Mouse (Mus musculus): Measurements from ENCODE around the gene Rhbdl1. TPM values are rescaled to one million over a fixed set of nuclear protein-coding genes. Genes with fewer than 3 reads are reported as not detected.
A peak's percentile ranks its signal among the peaks of the same experiment; 100 is the strongest.

Gene Rhbdl1
- polyA plus RNA-seq, 1 experiment from 2014 or later: 51.3 TPM

DNA sequence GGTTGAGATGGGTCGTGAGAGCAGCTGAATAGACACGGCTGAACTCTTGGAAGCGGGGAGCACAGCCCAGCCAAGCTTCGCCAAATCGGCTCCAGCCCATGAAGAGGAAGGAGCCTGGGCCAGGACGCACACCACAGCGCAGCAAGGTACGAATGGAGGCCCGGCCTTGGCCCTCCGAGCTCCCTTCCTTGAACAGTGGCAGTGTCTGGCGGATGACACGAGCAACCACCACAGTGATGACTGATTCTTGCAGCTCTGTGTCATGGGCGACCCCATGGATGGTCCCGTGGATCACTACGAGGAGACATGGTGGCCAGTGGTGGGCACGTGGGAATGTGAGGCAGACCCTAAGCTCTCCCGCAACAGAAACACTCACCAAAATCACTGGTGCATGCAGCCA, 42.1 kb downstream of the Rhbdl1 start:
- peak overlapping the region; percentile 49 for H3K4me3 ChIP-seq (replicated peaks; ENCODE audit: low read length)
- WGBS: 39% methylated on average over 17 of the region's 17 CpGs
- peak overlapping the region; percentile 40 for H3K27ac ChIP-seq
- DNase-seq (ENCODE audit: low spot score) (no peak), ATAC-seq (ENCODE audit: low FRiP score) (no peak)
- H3K9me3 ChIP-seq (ENCODE audit: control insufficient read depth, low read length): no peaks in the 10 kb centered on the region
- peak overlapping the region; percentile 70 for H3K4me2 ChIP-seq (replicated peaks)
- H3K9ac ChIP-seq: peak overlapping the region; percentile 47
- H3K36me3 ChIP-seq (replicated peaks; ENCODE audit: control insufficient read depth, insufficient read depth): 0 out of 2 replicates have a peak, but pooled peaks cover under 1% of the 10 kb centered on the region
- H3K4me1 ChIP-seq (replicated peaks; ENCODE audit: control insufficient read depth, insufficient read depth, low read length): peaks cover 26% of the 10 kb centered on the region
- H3K27me3 ChIP-seq (ENCODE audit: control insufficient read depth, insufficient read depth, low read length): no peaks in the 10 kb centered on the region

DNA sequence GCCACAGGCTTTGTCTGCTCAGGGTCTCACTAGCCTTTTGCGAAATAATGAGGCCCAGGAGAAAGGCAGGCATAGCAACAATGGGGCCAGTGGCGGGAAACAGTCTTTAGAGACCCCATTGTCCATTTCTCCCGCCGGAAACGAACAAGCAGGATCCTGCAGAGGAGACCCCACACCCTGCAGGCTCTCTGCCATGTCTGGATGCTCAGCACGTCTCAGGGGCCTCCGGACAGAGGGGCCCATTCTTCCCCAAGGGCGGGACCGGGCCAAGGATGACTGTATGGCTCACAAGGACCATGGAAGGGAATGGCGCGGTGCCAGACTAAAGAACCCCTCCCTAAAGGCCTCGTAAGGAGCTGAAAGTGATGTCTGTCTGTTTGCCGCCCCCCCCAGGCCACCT, 42.9 kb downstream of the Rhbdl1 start:
- peak overlapping the region; percentile 47; the same call in 1 of the 2 replicates for H3K9ac ChIP-seq
- peaks cover 26% of the 10 kb centered on the region for H3K4me1 ChIP-seq (replicated peaks; ENCODE audit: control insufficient read depth, insufficient read depth, low read length)

DNA sequence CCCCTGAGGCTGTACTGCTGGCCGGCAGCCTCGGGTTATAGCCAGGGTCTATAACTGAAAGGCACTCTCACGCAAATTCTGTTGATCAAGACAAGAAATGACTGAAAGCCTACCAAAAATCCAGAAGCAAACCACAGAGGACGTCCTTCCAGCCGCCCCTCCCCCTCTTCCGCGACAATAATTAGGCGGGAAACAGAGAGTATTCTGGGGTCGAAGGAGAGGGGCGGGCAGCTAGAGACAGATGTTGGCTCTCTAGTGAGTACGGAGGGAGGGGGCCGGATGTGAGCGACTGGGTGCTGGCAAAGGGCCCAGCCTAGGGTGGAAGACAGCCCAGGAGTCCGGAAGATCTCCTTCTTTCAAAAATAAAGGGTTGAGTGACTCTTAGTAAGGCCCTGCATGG, 44.5 kb downstream of the Rhbdl1 start, which contains the start of gene Fam173a:
Gene Fam173a, minus strand, starts transcription at position 287 of the 400 bp plus-strand sequence.
- Histone ChIP-seq H3K9me3 (ENCODE audit: control insufficient read depth, low read length) (no peaks in the 10 kb centered on the region), H3K4me3 (replicated peaks; ENCODE audit: low read length) (peak within 1 kb of the TSS; percentile 60), H3K27ac (peak within 1 kb of the TSS; percentile 95), H3K9ac (peak within 1 kb of the TSS; percentile 80), H3K36me3 (replicated peaks; ENCODE audit: control insufficient read depth, insufficient read depth) (peaks cover 19% of the 10 kb centered on the region), H3K4me1 (replicated peaks; ENCODE audit: control insufficient read depth, insufficient read depth, low read length) (peaks cover 26% of the 10 kb centered on the region), H3K4me2 (replicated peaks) (peak within 1 kb of the TSS; percentile 85), H3K27me3 (ENCODE audit: control insufficient read depth, insufficient read depth, low read length) (no peaks in the 10 kb centered on the region)
- WGBS: under 1% methylated on average over 14 of the region's 14 CpGs
- peak; percentile 69 for DNase-seq (ENCODE audit: low spot score)
- peak; percentile 51; the same call in 1 of the 2 replicates for ATAC-seq (ENCODE audit: low FRiP score)

More for the DNA sequence above, 42.9 kb downstream of the Rhbdl1 start:
- ATAC-seq (ENCODE audit: low FRiP score): no peak
- WGBS: 7% methylated on average over 13 of the region's 13 CpGs
- H3K36me3 ChIP-seq (replicated peaks; ENCODE audit: control insufficient read depth, insufficient read depth): peaks cover 8% of the 10 kb centered on the region
- peak overlapping the region; percentile 40; the same call in 1 of the 2 replicates for H3K27ac ChIP-seq
- no peaks in the 10 kb centered on the region for H3K9me3 ChIP-seq (ENCODE audit: control insufficient read depth, low read length)
- no peak for DNase-seq (ENCODE audit: low spot score)
- H3K4me2 ChIP-seq (replicated peaks): peak overlapping the region; percentile 70
- no peaks in the 10 kb centered on the region for H3K27me3 ChIP-seq (ENCODE audit: control insufficient read depth, insufficient read depth, low read length)
- H3K4me3 ChIP-seq (replicated peaks; ENCODE audit: low read length): no peak overlapping the region

DNA sequence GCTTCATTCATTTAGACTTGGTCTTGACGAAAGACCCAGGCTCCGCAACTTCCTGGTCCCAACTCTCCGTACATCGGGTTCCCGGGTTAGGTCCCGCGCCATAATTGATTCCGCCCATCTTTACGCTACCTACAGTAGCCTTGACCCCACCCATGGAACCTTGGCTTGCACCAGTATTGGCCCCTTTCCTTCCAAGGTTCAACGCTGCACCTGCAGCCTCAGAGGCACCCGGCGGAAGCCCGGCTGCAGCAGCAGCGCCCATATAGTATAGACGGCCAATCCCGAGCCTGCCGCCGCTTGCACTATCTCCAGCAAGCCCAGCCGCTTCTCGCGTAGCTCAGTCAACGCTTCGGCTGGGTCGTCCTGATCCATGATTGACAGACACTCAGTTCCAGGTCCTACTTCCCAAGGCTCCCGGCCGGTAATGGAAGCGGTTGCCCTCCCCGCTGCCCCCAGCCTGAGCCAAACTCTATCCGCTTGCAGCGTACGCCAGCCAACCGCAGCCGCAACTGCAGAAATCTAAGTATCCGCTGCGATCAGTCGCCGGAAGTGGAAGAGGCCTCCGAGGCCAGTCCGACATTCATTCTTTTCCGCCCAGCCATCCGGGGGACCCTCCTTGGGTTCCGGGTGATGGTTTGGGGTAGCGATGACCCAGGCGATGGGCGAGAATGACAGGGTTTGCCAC, 45.1 kb downstream of the Rhbdl1 start:
- Histone ChIP-seq H3K4me1 (replicated peaks; ENCODE audit: control insufficient read depth, insufficient read depth, low read length) (peaks cover 23% of the 10 kb centered on the region), H3K4me3 (replicated peaks; ENCODE audit: low read length) (peak overlapping the region; percentile 60), H3K36me3 (replicated peaks; ENCODE audit: control insufficient read depth, insufficient read depth) (peaks cover 21% of the 10 kb centered on the region), H3K4me2 (replicated peaks) (peak overlapping the region; percentile 85), H3K9me3 (ENCODE audit: control insufficient read depth, low read length) (no peaks in the 10 kb centered on the region), H3K27ac (peak overlapping the region; percentile 95), H3K9ac (peak overlapping the region; percentile 80), H3K27me3 (ENCODE audit: control insufficient read depth, insufficient read depth, low read length) (no peaks in the 10 kb centered on the region)
- WGBS: under 1% methylated on average over 45 of the region's 45 CpGs
- peak; percentile 67 for ATAC-seq (ENCODE audit: low FRiP score)
- DNase-seq (ENCODE audit: low spot score): peak; percentile 85

DNA sequence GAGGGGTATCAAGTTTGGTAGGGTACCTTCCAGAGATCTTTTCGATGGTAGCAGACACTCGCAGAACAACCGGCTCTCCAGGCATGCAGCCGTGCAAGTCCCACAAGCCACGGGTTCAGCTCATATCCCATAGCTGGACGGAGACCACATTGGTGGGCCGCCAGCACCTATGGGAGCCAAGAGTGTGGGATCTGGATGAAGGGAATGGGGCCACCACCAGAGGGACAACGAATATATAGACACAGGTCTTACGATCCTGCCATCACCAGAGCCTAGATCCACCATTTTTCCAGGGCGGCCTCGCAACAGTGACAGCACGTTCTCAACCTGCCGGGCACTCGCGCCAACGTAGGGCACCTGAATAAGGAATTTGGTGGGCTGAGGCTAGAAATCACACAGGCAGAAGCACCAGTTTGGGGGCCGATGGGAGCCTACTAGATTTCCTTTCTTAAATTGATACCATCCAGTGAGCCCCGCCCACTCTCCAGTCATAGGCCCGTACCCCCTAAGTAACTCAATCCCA, 45.7 kb downstream of the Rhbdl1 start:
- peaks cover 21% of the 10 kb centered on the region for H3K4me1 ChIP-seq (replicated peaks; ENCODE audit: control insufficient read depth, insufficient read depth, low read length)

DNA sequence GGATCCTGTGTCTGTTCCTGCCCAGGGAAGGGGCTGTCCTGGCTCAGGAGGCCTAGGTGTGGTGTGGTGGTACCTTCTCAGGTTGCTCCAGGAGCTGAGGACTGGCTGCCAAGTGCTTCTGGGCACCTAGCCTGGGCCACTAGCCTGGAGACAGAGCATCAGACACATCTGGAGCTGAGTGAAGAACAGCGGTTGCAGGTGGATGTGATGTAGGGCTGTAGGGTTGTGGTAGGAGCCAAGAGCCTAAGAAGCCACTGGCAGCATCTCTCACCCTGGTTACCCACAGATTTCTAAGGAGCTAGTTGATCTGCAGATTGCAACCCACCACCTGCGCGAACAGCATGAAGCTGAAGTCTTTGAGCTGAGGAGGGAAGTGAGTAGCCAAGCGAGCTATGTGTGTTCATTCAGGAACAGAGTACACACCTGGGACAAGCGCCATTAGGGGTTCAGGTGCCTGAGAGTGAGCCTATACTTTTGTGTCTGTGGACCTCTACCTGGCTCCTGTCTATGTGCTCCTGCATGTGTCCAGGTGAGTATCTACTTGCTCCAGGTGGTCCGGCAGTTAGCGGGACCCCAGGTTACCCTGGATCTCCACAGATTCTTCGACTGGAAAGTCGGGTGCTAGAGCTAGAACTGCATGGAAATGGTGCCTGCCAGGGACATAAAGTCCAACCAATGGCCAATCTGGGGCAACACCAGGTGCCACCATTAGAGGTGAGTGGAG, 50.2 kb downstream of the Rhbdl1 start:
- Histone ChIP-seq H3K4me2 (replicated peaks) (no peak overlapping the region), H3K9me3 (ENCODE audit: control insufficient read depth, low read length) (no peaks in the 10 kb centered on the region), H3K4me1 (replicated peaks; ENCODE audit: control insufficient read depth, insufficient read depth, low read length) (peaks cover 23% of the 10 kb centered on the region), H3K27ac (no peak overlapping the region), H3K9ac (no peak overlapping the region), H3K36me3 (replicated peaks; ENCODE audit: control insufficient read depth, insufficient read depth) (peaks cover 44% of the 10 kb centered on the region), H3K27me3 (ENCODE audit: control insufficient read depth, insufficient read depth, low read length) (no peaks in the 10 kb centered on the region), H3K4me3 (replicated peaks; ENCODE audit: low read length) (no peak overlapping the region)
- 96% methylated on average over 9 of the region's 9 CpGs for WGBS
- ATAC-seq (ENCODE audit: low FRiP score) (no peak), DNase-seq (ENCODE audit: low spot score) (no peak)

More for the DNA sequence above, 45.7 kb downstream of the Rhbdl1 start:
- Histone ChIP-seq H3K27ac (peak overlapping the region; percentile 95), H3K36me3 (replicated peaks; ENCODE audit: control insufficient read depth, insufficient read depth) (peaks cover 21% of the 10 kb centered on the region), H3K27me3 (ENCODE audit: control insufficient read depth, insufficient read depth, low read length) (no peaks in the 10 kb centered on the region), H3K9me3 (ENCODE audit: control insufficient read depth, low read length) (no peaks in the 10 kb centered on the region), H3K4me2 (replicated peaks) (peak overlapping the region; percentile 85), H3K9ac (peak overlapping the region; percentile 80), H3K4me3 (replicated peaks; ENCODE audit: low read length) (peak overlapping the region; percentile 60)
- WGBS: 29% methylated on average over 19 of the region's 19 CpGs
- DNase-seq (ENCODE audit: low spot score) (no peak), ATAC-seq (ENCODE audit: low FRiP score) (no peak)

DNA sequence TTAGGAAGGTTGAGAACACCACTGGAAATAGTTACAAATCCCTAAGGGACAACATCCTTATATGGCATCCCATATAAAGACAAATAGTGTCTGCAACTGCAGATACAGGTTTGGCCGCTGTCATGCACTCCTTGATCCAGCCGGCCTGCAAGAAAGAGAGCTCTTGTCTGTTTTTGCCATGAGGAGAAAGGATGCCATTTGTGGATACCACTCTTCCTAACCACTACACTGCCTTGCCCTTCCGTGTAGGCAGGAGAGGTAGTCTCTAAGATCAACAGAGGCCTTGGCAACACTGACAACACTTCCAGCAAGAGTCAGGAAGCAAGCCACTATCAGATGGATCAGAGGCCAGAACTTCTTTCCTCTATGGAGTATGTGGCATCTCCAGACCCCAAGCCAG, 50.8 kb downstream of the Rhbdl1 start, which contains the start of gene Ccdc78:
Gene Ccdc78, plus strand, starts transcription at position 301 of the 400 bp plus-strand sequence.
- H3K9ac ChIP-seq: peak within 1 kb of the TSS; percentile 74

DNA sequence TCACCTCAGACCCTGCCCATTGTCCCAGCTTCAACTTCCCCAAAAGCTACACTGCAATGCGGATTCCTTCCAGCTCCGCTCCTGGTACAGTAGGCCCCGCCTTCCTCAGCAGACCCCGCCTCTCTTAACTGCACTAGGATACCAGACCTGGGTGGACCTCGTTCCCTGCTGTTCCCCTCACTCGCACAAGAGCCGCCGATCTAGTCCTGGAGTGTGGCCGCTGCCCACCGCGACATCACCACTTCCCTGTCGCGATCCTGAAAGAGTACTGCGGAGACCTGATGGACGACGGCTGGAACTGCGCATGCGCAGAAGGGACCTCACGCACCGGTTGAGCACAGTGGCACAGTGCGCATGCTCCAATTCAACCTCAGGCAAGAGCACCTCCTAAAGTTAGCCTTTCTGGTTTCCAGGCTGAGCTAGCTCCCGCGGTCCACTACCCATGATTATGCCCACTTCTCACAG, 51.8 kb downstream of the Rhbdl1 start, which contains the start of gene Haghl:
Gene Haghl, minus strand, starts transcription at position 393 of the 465 bp plus-strand sequence.
- ATAC-seq (ENCODE audit: low FRiP score) (peak; percentile 81), DNase-seq (ENCODE audit: low spot score) (peak; percentile 98)
- Histone ChIP-seq H3K27me3 (ENCODE audit: control insufficient read depth, insufficient read depth, low read length) (no peaks in the 10 kb centered on the region), H3K4me3 (replicated peaks; ENCODE audit: low read length) (peak within 1 kb of the TSS; percentile 52), H3K27ac (peak within 1 kb of the TSS; percentile 77), H3K9me3 (ENCODE audit: control insufficient read depth, low read length) (no peaks in the 10 kb centered on the region), H3K4me1 (replicated peaks; ENCODE audit: control insufficient read depth, insufficient read depth, low read length) (peaks cover 16% of the 10 kb centered on the region), H3K4me2 (replicated peaks) (peak within 1 kb of the TSS; percentile 85), H3K36me3 (replicated peaks; ENCODE audit: control insufficient read depth, insufficient read depth) (peaks cover 60% of the 10 kb centered on the region), H3K9ac (peak within 1 kb of the TSS; percentile 74)
- WGBS: under 1% methylated on average over 23 of the region's 23 CpGs

More for the DNA sequence above, 50.8 kb downstream of the Rhbdl1 start, which contains the start of gene Ccdc78:
- Histone ChIP-seq H3K4me1 (replicated peaks; ENCODE audit: control insufficient read depth, insufficient read depth, low read length) (peaks cover 18% of the 10 kb centered on the region), H3K27ac (peak within 1 kb of the TSS; percentile 77), H3K9me3 (ENCODE audit: control insufficient read depth, low read length) (no peaks in the 10 kb centered on the region), H3K27me3 (ENCODE audit: control insufficient read depth, insufficient read depth, low read length) (no peaks in the 10 kb centered on the region), H3K4me2 (replicated peaks) (peak within 1 kb of the TSS; percentile 85), H3K36me3 (replicated peaks; ENCODE audit: control insufficient read depth, insufficient read depth) (peaks cover 50% of the 10 kb centered on the region), H3K4me3 (replicated peaks; ENCODE audit: low read length) (peak within 1 kb of the TSS; percentile 52)
- 82% methylated on average over 3 of the region's 3 CpGs for WGBS
- ATAC-seq (ENCODE audit: low FRiP score): no peak
- DNase-seq (ENCODE audit: low spot score): no peak

Data from hindbrain, embryonic 14.5 days (tissue).